Mouse (Mus musculus): ENCODE measurements around the gene Prap1.

- peak; percentile 83; the same call in 1 of the 2 replicates for TF ChIP-seq CTCF (IDR thresholded peaks at IDR 0.05; ENCODE audit: borderline replicate concordance, insufficient read depth, low read length)
- TF ChIP-seq POLR2A (IDR thresholded peaks at IDR 0.05; ENCODE audit: low read depth, low read length): no peak
Observed at GRCm38 (mm10) chr7:140141350-140141749, 48.2 kb downstream of the Prap1 start.
